Mouse (Mus musculus): ENCODE results near the gene Gm49321.
A peak's percentile ranks its signal among the peaks of the same experiment; 100 is the strongest.

Gm49321 gene

DNA sequence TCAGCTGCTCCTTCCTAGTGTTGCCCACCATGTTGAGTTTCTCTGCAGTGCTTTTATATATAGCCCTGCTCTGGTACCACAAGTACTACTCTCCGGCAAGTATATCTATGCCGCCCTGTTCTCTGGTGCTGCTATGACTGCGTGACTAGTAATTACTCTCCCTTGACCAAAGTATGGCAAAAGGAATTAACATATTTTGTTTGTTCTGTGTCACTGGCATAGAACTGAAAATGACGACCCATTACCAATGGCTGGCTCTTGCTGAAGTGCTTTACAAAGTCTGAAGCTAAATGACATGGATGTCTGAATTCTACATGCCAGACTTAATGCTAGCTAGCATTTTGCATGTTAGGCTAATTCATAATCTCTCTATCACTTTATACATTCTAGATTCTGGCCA is 11.0 kb downstream of the Gm49321 start:
- no peak for DNase-seq (ENCODE audit: low spot score in 2 of 2)

DNA sequence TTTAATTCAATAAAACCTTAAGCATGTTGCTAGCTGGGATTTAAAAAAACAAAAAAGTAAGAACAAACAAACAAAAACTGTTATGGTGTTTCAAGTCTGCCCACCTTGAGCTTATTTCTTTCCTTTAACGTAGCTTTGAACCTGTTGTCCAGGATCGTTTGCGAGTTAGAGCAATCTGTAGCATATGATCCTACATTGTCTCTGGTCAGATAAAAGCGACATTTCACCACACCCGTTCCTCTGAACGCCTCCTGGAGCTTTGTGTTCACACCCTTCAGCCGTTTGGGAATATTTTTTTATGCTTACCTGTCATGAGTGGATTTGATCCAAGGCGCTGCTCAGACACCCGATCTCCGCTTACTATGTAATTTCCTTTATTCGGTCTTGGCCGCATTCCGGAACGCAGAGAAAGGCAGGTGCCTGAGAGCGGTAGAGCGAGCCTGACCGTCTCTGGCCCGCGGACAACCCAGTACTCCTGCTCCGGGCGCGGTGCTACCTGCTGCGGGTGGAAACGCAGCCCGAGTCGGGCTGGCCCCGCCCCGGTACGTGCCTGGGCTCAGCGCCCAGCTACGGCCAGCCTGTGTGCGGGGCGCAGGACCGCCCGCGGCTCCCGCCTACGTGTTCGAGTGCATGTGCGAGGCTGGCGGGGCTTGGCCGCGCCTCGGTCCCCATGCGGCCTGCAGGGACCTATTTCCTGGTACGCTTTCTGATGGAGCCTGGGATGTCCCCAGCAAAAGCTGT is 12.0 kb downstream of the Gm49321 start:
- peak in 1 of 2 experiments; percentile 39 for DNase-seq (ENCODE audit: low spot score in 2 of 2)

DNA sequence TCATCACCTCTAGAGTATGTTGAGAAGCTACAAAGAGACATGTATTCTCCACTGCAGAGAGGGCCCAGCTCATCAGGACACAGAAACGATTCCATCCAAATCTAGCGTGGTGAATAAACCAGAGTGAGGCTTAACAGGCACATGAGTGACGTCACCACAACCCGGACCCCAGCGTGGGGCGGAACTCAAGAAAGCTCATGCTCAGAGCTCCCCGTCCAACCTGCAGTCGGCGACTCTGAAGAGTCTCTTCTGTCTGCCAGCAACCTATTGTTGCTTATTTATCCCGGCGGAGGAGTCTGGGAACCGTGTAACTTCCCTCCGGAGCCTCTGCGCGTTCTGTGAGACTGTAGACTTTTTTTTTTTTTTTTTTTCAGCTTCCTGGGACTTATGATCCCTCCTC is 15.4 kb downstream of the Gm49321 start:
- DNase-seq (ENCODE audit: low spot score in 2 of 2) = peak in 1 of 2 experiments; percentile 20

DNA sequence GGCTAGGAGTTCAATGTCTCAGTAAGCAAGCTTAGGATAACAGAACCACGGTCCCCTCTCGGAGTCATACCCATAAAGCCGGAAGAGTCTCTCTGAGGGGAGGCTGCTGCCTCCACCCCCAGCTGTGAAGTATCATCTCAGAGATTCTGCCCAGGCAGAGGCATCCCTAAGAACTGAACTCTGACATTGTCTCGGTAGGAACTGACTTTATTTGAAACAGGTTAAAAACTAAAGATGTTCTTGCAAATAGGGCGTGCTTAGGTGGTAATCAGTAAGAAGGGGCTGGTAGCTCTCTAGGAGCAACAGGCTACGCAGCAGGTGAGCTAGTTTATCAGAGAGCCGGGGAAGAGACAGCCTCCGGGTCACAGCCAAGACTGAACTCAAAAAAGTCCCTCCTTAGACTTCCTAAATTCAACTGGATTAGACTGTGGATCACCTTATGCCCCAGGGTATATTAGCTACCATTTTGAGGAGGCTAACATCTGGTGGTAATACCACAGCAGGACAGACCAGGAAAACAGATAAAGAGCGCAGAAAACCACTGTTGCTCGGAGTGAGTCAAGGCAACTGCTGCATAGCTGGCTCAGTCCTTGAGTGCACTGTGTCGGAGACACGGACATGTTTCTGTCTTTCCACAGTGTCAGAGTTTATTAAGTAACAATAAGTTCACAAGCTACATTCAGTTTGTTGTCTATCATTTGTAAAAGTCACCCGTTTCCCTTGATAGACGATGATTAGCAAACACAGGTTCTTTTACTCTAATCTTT is 16.1 kb downstream of the Gm49321 start:
- no peak for DNase-seq (ENCODE audit: low spot score in 2 of 2)

DNA sequence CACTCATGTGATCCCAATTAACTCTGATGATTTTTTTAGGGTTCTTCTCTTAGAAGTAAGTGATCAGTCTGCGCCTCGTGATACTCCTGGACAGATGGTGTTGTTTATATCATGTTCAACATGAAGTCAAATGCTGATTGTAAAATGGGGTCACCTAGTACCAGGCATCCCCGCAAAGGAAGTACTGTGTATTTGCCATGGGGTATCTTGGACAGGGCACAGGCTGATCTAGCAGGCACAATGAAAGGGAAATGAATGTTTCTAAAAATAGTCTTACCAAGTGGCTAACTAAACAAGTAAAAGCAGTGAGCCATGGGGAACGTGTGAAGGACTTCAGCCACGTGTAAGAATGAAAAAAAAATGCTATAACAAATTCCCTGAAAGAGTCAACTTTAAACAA is 17.3 kb downstream of the Gm49321 start:
- DNase-seq (ENCODE audit: low spot score in 2 of 2) = no peak

DNA sequence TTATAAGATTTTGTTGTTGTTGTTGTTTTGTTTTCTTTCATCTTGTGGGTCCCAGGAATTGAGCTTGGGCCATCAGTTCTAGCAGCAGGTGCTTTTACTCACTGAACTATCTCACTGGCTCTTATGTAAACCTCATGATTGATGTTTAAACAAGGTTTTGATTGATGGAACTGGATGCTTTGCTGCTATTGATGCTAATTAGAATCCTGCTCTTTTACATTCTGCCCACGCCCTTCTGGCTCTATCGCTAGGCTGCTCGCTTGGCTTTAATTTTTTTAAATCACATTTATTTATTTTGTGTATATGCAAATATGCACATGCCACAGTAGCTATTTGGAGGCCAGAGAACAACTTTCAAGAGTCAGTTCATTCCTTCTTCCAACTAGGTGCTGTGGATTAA is 20.2 kb downstream of the Gm49321 start:
- peak in 1 of 2 experiments; percentile 34 for DNase-seq (ENCODE audit: low spot score in 2 of 2)

DNA sequence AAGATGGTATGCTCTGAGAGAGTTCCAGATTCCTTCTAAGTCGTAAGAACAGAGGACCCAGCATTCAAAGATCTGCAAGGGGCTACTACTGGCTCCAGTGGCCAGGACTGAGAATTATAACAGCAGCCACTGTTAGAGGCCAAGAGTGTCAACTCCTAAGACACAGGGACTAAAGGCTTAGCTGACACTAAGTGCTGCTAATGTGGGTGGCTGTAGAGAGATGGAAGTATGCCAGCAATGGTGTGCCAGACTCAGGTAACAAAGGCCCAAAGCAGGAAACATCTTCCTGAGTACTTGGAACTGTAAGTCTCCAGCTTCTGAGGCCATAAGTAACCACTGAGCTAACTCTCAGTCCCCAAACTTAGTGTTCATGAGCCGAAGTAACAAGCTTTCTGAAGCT is 21.4 kb downstream of the Gm49321 start:
- no peak for DNase-seq (ENCODE audit: low spot score in 2 of 2)

DNA sequence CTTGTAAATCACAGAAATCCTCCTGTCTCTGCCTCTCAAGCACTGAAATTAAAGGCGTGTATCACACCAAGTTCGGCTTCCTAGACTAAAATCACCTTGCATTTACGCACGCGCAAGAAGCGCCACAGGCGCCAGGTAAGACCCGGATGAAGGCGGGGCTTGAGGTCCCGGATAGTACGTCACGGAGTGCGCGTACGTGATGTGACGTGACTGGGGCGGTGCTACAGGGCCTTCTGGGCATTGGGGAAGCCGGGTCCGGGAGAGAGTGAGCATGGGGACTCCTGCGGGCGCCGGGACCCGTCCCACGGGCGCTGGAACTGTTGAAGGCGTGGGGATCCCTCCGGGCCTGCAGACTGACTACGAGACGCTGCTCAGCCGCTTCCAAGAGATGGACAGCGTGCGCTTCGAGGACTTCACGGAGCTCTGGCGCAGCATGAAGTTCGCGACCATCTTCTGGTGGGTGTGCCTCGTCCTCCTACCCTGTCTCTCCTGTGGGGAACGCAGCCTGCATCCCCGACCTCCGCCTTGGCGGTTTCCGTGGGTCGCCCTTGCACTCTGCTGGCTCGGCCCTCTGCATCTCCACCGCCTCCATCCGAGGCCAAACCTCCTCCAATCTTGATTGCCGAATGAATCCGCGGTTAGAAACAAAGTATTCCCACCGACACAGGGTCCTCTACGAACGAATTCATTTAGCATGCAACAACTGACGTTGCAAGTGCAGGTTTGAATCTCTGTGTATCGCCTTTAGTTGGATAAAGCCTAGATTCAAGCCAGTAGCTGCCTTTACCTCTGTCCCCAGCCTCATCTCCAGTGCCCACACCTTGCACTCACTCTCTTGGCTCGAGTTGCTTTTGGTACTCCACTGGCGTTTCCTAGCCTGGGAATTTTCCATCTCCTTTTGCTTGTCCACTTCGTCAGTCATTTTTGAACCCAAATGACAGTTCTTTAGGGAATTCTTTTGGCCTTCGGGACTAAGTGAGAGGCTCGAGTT is 27.1 kb downstream of the Gm49321 start, which contains the start of gene Snapc1:
Gene Snapc1 (plus strand): TSS at position 191 of the 991 bp plus-strand sequence.
- peak; percentile 92 to 98 for DNase-seq (ENCODE audit: low spot score in 2 of 2)

DNA sequence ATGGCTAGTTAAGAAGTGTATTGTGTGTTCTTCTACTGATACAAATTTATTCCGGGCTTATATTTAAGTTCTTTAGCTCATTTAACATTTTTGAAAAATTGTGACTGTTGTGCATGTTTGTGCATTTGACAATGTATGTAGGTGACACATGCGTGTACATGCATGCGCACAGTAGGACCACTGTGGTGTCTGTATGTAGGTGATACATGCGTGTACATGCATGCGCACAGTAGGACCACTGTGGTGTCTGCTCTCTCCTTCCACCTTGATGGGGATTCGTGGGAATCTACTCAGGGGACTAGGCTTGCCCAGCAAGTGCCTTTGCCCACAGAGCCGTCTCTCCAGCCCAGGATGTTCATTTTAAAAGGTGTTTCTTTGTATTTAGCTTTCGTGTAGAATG is 31.7 kb downstream of the Gm49321 start:
- DNase-seq (ENCODE audit: low spot score in 2 of 2) = no peak

DNA sequence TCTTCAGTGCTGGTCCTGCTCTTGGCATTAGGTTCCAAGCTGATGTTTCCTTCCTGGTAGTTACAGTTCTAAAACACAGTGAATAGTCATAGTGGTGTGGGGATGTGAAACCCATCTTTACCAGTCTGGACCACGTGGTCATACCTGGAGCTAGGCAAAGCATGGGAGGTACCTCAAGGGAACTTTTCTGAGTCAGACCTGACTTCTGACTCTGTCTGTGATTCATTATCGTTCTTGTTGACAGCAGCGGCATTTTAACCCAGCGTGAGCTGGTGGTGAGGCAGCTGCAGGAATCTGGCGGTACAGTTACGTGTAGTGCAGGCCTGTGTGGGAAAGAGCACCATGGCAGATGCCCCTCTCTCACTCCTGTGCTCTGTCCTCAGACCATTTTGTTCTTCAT is 37.1 kb downstream of the Gm49321 start:
- DNase-seq (ENCODE audit: low spot score in 2 of 2) = no peak

DNA sequence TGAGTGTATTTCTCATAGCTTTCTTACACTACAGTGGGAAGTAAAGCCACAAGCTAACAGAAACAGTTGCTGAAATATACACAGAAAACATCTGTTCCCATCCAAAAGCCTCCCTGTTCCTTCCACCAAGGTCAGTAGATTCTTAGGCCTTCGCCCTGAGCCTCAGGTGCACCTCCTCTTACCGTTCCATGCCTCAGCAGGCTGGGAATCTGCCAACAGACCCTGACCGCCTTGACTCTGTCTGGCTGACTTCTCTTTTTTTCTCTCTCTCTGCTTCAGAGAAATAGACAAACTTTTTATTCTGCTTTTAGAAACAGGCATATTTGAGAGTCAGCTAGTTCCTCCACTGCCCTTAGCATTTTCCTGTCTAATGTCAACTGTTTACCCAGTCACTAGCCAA is 40.7 kb downstream of the Gm49321 start:
- DNase-seq (ENCODE audit: low spot score in 2 of 2) = no peak

DNA sequence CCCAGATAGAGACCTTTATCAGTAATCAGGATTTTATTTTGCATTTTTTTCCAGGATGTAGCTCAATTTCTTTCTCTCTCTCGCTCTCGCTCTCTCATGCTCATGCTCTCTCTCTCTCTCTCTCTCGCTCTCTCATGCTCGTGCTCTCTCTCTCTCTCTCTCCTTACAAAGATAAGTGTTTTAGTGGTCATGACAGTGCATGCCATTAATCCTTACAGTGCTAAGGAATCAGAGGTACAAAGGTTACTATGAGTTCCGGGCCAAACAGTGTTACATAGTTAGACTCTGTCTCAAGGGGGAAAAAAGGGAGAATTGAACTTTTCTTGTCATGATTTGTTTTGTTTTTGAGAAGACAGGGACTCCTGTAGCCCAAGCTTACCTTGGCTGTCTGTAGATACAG is 42.2 kb downstream of the Gm49321 start:
- DNase-seq (ENCODE audit: low spot score in 2 of 2) = no peak

DNA sequence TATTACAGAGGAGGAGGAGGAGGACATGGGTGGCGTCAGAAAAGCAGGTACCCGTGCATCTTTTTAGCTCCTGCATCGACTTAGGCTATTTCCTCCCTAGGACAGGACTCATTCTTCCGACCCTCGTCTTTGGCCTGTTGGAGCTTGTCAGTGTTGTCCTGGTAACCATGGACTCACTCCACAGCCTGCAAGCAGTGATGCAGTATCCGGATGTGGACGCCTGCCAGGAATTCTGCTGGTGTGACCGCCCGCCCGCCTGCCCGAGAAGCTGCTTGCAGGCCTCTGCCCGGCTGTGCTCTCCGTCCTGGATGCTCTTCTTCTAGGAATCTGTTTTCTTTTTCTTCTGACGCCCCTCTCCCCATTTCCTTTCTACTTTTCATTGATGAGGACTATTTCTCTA is 45.1 kb downstream of the Gm49321 start:
- DNase-seq (ENCODE audit: low spot score in 2 of 2) = peak in 1 of 2 experiments; percentile 83

DNA sequence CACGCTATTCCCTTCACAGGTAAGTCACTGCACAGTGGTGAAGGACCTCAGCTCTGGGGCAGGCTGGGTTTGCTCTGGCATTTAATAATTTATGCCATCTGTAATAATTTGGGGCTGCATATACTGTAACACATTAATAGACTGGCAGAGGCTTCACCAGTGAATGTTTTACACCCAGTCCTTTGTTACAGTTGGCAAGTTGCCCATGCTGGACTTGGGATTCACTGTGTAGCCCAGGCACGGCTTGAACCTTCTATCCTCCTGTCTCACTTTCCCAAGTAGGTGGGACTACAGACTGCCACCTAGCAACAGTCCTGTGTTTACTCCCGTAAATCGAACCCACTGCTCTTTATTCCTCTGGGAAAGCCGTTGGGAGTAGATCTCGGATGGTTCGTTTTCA is 48.8 kb downstream of the Gm49321 start:
- DNase-seq (ENCODE audit: low spot score in 2 of 2) = no peak

DNA sequence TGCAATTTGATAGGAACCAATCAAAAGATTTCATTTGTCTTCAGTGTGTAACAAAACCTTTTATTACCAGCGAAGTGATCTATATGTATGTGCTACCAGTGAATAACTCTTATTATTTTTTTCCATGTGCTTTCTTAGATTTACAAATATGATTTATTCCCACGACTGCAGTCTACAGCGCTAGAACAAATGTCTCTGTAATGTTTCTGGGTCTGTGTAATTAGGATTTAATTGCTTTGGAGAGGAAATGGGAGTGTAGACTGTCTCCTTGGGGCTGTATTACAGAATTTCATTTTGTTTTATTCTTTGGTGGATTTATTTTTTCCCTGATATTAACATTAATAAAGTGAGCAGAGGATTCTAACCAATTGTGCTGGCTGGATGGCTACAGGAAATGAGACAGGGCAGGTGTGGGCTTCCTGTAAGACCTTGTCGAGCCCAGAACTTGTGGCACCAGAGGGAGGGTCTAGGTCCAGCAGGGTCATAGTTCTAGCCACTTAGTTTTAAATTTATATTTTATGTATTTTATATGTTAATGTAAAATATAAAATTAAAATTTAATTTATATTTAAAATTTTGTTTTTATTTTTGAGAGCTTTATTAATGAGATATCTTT is 51.0 kb downstream of the Gm49321 start:
- no peak for DNase-seq (ENCODE audit: low spot score in 2 of 2)

DNA sequence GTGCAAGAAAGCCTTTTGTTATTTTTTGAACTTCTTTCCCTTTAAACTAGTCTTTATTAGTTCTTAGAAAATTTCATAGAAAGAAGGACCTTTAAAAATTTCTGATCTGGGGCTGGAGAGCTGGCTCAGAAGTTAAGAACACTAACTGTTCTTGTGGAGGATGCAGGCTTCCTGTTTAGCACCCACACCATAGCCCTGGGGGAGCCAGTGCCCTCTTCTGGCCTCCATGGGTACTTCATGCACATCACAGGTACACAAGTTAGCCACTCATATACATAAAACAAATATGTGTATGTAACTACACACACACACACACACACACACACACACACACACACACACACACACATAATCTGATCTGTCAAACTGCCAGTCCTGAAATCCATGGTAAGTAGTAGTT is 52.1 kb downstream of the Gm49321 start:
- no peak for DNase-seq (ENCODE audit: low spot score in 2 of 2)

DNA sequence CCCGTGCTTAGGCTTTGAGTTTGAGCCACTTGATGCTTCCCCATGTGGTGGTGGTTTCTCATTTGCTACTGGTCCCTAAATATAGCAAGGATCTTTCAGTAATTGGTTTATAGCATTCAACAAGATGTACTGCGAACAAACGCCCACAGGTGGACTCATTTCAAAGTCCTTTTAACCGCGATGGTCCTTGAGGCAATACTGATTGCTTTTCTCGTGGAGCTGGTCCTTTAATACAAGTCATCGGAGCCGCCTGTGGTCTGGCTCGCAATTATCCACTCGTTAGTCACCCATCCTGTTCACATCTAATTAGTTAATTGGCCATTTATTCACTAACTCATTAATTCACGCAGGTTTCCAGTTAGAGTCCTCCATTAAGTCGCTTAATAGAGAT is 59.4 kb downstream of the Gm49321 start:
- DNase-seq (ENCODE audit: low spot score in 2 of 2) = peak in 1 of 2 experiments; percentile 55

DNA sequence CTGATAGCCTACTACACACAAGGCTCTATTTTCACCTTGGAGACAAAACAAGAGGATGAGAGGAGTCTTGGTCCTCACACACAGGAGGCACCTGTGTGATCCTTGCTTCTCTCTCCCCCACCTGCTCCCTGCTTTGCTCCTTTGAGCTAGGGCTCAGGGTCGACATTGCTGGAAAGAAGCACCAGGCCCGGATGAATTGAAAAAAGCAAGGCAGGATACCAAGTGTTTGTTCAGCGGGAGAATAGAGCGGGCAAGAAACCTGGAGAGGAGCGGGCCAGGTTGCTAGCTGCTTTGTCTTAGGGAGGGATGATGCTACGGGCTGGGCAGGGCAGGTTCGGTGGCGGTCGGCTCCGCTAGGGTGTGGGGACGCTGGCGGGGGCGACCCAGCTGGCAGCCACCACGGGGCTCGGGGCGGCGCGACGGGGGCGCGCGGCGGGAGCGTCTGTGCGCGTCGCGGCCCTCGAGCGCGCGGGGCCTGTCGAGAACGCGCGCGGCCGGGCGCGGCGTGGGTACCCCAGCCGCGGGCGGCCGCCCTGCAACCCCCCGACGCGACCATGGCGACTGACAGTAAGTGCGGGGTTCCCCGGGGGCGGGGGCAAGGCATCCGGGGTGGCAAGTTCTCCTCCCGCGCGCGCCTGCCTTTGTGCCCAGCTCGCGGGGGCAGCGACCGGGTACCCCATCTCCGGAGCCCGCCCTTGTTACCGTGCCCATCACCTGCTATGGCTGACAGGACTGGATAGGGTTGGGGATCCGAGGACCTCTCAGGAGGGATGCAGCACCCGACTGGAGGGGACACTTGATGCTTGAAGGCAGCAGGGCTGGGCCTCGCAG is 60.1 kb downstream of the Gm49321 start, which contains the start of gene Syt16:
Gene Syt16 (plus strand): TSS at position 365 of the 831 bp plus-strand sequence.
- peak in 1 of 2 experiments; percentile 43 for DNase-seq (ENCODE audit: low spot score in 2 of 2)

DNA sequence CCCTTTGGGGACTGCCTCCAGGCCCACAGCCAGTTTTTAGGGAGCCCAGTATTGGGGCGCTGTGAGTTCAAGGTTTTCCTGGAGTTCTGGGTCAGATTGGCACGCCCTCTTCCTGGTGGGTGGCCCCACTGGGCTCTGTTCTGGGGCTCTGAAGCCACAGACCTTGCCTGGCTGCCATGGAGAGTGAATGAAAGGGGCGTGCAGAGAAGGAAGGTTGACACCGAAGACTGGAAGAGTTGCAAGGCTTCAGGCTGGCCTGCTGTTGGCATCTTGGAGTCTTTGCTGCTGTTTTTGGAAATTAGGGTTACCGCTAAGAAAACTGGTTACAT is 60.6 kb downstream of the Gm49321 start:
- DNase-seq (ENCODE audit: low spot score in 2 of 2) = no peak

DNA sequence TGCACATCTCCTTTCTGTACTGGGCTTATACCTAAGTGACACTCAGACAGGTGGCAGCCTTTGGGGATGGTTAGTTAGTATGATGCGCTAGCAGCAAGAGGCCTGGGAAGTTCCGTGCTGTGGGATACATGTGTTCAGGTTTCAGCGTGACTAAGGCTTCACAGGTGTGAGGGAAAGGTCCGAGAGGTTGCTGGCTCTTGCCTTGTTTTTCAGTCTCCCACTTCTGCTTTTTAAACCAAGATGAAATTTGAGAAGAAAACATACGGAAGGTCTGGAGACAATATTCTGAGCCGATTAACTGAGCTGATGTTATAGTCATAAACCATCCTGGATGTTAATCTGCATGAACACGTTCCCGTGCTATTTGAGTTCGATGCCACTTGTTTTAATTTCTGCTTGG is 65.0 kb downstream of the Gm49321 start:
- DNase-seq (ENCODE audit: low spot score in 2 of 2) = no peak

Data from left cerebral cortex, adult 9 months (tissue).